Mouse (Mus musculus): ENCODE data around the gene Fgfr1op.
"Not testable (repeated sequence)": the region's sequence is repeated elsewhere in the genome, so short reads cannot be mapped to it uniquely, and the experiment has no call there.

GRCm38 (mm10) chr17:8124586-8124985 is 40.7 kb upstream of the Fgfr1op start:
- not testable (repeated sequence) for TF ChIP-seq CTCF (IDR thresholded peaks at IDR 0.05; ENCODE audit: insufficient read depth, low read length); POLR2A (IDR thresholded peaks at IDR 0.05; ENCODE audit: borderline replicate concordance, extremely low read depth, low read depth, low read length)

Measured in lung, adult 2 months (tissue).